Mouse (Mus musculus) olfactory bulb, adult 2 months (tissue): ENCODE measurements at regions not wholly inside any gene's neighbourhood (a gene's known extent, or its start where the extent isn't known, plus 50 kb on each side); places are given as distances from the start of the nearest gene placed in this dataset.

Experiments used
- CTCF ChIP-seq: fragments of 200-500 bp; IDR thresholded peaks from 2 replicates; pipeline ENCODE4 v1.5.1; 2012; ENCODE audit warnings: low read depth, mild to moderate bottlenecking, low read length, moderate library complexity; ENCODE audit not compliant: insufficient read depth
- POLR2A ChIP-seq: fragments of 200-500 bp; IDR thresholded peaks from 2 replicates; pipeline ENCODE4 v1.6.1; 2012; ENCODE audit warnings: mild to moderate bottlenecking, low read depth, low read length, moderate library complexity; ENCODE audit not compliant: insufficient read depth

DNA sequence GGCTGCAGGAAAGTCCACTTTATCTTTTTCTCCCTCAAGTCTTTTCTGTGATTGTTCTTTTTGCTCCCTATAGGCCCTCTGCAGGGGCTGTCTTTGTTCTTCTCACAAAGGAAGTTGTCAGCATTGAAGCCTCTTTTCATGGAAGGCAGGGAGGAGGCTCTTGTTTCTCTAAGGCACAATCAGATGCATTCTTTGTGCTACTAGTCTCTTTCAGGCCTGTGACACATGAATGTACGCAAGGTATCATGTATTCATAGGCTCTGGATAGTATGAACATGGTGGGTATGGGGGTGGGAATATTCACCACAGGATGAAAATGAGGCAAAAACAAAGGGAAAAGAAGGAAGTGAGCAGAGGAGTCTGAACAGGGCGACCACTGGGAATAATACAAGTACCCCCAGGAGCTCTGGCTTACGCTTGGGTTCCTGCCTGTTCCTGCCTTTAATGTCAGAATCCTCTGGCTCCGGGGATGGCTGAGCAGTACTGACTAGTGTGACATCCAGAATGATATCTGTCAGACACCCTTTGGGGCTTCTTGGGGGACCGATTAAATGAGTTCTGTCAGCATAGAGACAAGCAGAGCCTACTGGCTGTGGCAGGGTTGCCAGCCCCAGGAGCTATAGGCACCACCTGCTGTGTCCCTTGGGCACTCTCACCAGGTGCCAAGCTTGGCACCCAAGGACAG is 583.7 kb upstream of the Plxna2 start:
- no peak for TF ChIP-seq CTCF
- TF ChIP-seq POLR2A, result no peak
